Mouse (Mus musculus): ENCODE measurements around the gene Arhgap10. TPM values are rescaled to one million over a fixed set of nuclear protein-coding genes. Genes with fewer than 3 reads are reported as not detected.

Arhgap10 gene
- polyA plus RNA-seq, 1 experiment from 2014 or later: 28.9 TPM

Other genes starting within 250 kb of the Arhgap10 start
- 16.1 and 16.6 TPM in 2 replicates for gene Prmt9, start 31.4 kb upstream of the Arhgap10 start, polyA plus RNA-seq (2015; fragmentation: Nextera tagmentation; extraction: Ambion mirVana)
- 21.4 and 22.0 TPM in 2 replicates for gene Tmem184c, start 92.7 kb upstream of the Arhgap10 start, polyA plus RNA-seq (2015; fragmentation: Nextera tagmentation; extraction: Ambion mirVana)
- gene Ednra, start 206.5 kb upstream of the Arhgap10 start, polyA plus RNA-seq (2015; fragmentation: Nextera tagmentation; extraction: Ambion mirVana): 14.5 and 16.1 TPM in 2 replicates

All from intestine, embryonic 16.5 days (tissue).